Mouse (Mus musculus) layer of hippocampus, adult 8-10 months (tissue): ENCODE data around the gene Ranbp3l. TPM values are rescaled to one million over a fixed set of nuclear protein-coding genes. Genes with fewer than 3 reads are reported as not detected.
"Not testable (repeated sequence)": the region's sequence is repeated elsewhere in the genome, so short reads cannot be mapped to it uniquely, and the experiment has no call there.

ENCODE experiments used
- DNase-seq, 2 experiments: peaks; one replicate each; pipeline ENCODE4 v3.0.0; 2022; ENCODE audit warnings: low spot score in 2 of 2
- total RNA-seq, 4 experiments: library from RNA; stranded (reverse); gene quantifications; 2 replicates each; pipeline ENCODE4 v1.2.4; 2022

Gene Ranbp3l
- 10 to 100 TPM; 10.5 to 11.9 (median 11.6) TPM for total RNA-seq

- peak in 1 of 2 experiments; percentile 12 for DNase-seq
Observed at GRCm38 (mm10) chr15:8967573-8968228, at the start of gene Ranbp3l. TSS of gene Ranbp3l (plus strand) at chr15:8967949.

- DNase-seq, result no peak
Observed at GRCm38 (mm10) chr15:8930061-8930460, 37.7 kb upstream of the Ranbp3l start.

- no peak for DNase-seq
Observed at GRCm38 (mm10) chr15:8936911-8937310, 30.8 kb upstream of the Ranbp3l start.

- DNase-seq, result no peak
Observed at GRCm38 (mm10) chr15:8940861-8941260, 26.9 kb upstream of the Ranbp3l start.

GRCm38 (mm10) chr15:8950856-8951255 is 16.9 kb upstream of the Ranbp3l start:
- DNase-seq, result no peak

GRCm38 (mm10) chr15:8963323-8963722 is 4.4 kb upstream of the Ranbp3l start:
- DNase-seq, result no peak

GRCm38 (mm10) chr15:8968229-8968595 is 463 bp downstream of the Ranbp3l start:
- DNase-seq, result no peak

GRCm38 (mm10) chr15:8969061-8969635 is 1.4 kb downstream of the Ranbp3l start:
- no peak for DNase-seq

GRCm38 (mm10) chr15:8991211-8991610 is 23.5 kb downstream of the Ranbp3l start:
- DNase-seq, result no peak

GRCm38 (mm10) chr15:8991859-8992838 is 24.4 kb downstream of the Ranbp3l start:
- DNase-seq, result no peak

- peak in 1 of 2 experiments; percentile 28 for DNase-seq
Observed at GRCm38 (mm10) chr15:8994608-8995277, 27.0 kb downstream of the Ranbp3l start.

GRCm38 (mm10) chr15:8995490-8995889 is 27.7 kb downstream of the Ranbp3l start:
- DNase-seq, result no peak

- no peak for DNase-seq
Observed at GRCm38 (mm10) chr15:9002762-9003161, 35.0 kb downstream of the Ranbp3l start.

GRCm38 (mm10) chr15:9009196-9009595 is 41.4 kb downstream of the Ranbp3l start:
- no peak for DNase-seq

GRCm38 (mm10) chr15:9014541-9014940 is 46.8 kb downstream of the Ranbp3l start:
- DNase-seq, result no peak

GRCm38 (mm10) chr15:9015496-9015895 is 47.7 kb downstream of the Ranbp3l start:
- DNase-seq, result not testable (repeated sequence)

- no peak for DNase-seq
Observed at GRCm38 (mm10) chr15:9055704-9056103, 88.0 kb downstream of the Ranbp3l start.

- no peak for DNase-seq
Observed at GRCm38 (mm10) chr15:9059856-9060255, 92.1 kb downstream of the Ranbp3l start.

- peak; percentile 67 to 70 for DNase-seq
Observed at GRCm38 (mm10) chr15:9061150-9061882, 93.6 kb downstream of the Ranbp3l start.

GRCm38 (mm10) chr15:9068881-9069280 is 101.1 kb downstream of the Ranbp3l start:
- DNase-seq, result no peak

GRCm38 (mm10) chr15:9070353-9070752 is 102.6 kb downstream of the Ranbp3l start:
- no peak for DNase-seq
